Mouse (Mus musculus) common myeloid progenitor, adult 5-6 weeks (primary cell): ENCODE data around the gene Mgst3. TPM values are rescaled to one million over a fixed set of nuclear protein-coding genes. Genes with fewer than 3 reads are reported as not detected.

Experiments
- ATAC-seq: replicated peaks from 2 replicates; pipeline ENCODE4 v1.8.0; 2016; ENCODE audit warnings: low read depth, mild to moderate bottlenecking, moderate TSS enrichment, inconsistent platforms; ENCODE audit not compliant: poor library complexity, severe bottlenecking
- total RNA-seq: library from RNA; stranded (forward); fragments of 200-1000, 187-1606 nt; gene quantifications from 2 replicates; pipeline ENCODE4 v1.2.3, GENCODE M21; 2017

Gene Mgst3
- total RNA-seq, result 10.4 and 10.7 TPM in 2 replicates

GRCm38 (mm10) chr1:167393683-167394492 is at the start of gene Mgst3:
TSS of gene Mgst3 (minus strand) at chr1:167393841.
- peak; percentile 81 for ATAC-seq

- ATAC-seq, result no peak
These were observed 44.7 kb upstream of the Mgst3 start for GRCm38 (mm10) chr1:167438231-167438885.

- no peak for ATAC-seq
These were observed 43.5 kb upstream of the Mgst3 start for GRCm38 (mm10) chr1:167437091-167437490.

- no peak for ATAC-seq
These were observed 42.7 kb upstream of the Mgst3 start for GRCm38 (mm10) chr1:167436186-167436975.

- no peak for ATAC-seq
These were observed 41.3 kb upstream of the Mgst3 start for GRCm38 (mm10) chr1:167434931-167435330.

- no peak for ATAC-seq
These were observed 37.5 kb upstream of the Mgst3 start for GRCm38 (mm10) chr1:167430976-167431676.

GRCm38 (mm10) chr1:167426681-167427080 is 33.0 kb upstream of the Mgst3 start:
- no peak for ATAC-seq

- no peak for ATAC-seq
These were observed 31.9 kb upstream of the Mgst3 start for GRCm38 (mm10) chr1:167425572-167425971.

- no peak for ATAC-seq
These were observed 29.0 kb upstream of the Mgst3 start for GRCm38 (mm10) chr1:167422501-167423240.

GRCm38 (mm10) chr1:167414846-167415245 is 21.2 kb upstream of the Mgst3 start:
- ATAC-seq, result peak; percentile 98

GRCm38 (mm10) chr1:167411991-167412715 is 18.5 kb upstream of the Mgst3 start:
- no peak for ATAC-seq

- no peak for ATAC-seq
These were observed 16.0 kb upstream of the Mgst3 start for GRCm38 (mm10) chr1:167409601-167410000.

GRCm38 (mm10) chr1:167405237-167405636 is 11.6 kb upstream of the Mgst3 start:
- no peak for ATAC-seq

- peak; percentile 30 for ATAC-seq
These were observed 360 bp downstream of the Mgst3 start for GRCm38 (mm10) chr1:167393281-167393680.

- peak; percentile 57 for ATAC-seq
These were observed 954 bp downstream of the Mgst3 start for GRCm38 (mm10) chr1:167392687-167393086.

- no peak for ATAC-seq
These were observed 1.5 kb downstream of the Mgst3 start for GRCm38 (mm10) chr1:167392031-167392640.

- ATAC-seq, result no peak
These were observed 2.4 kb downstream of the Mgst3 start for GRCm38 (mm10) chr1:167391241-167391640.

GRCm38 (mm10) chr1:167390381-167390780 is 3.3 kb downstream of the Mgst3 start:
- no peak for ATAC-seq
